ENCODE assay signal across 19 mouse cellular contexts in genomic region chr3:111735042-111735680, GRCm38 (mm10).
"Had no signal": no experiment of that assay in that cellular context is flagged by ENCODE, and none has a peak within 500 bp of the region (broad histone marks: within the 10 kb centered on the region; RNA-seq: fewer than 3 reads in every experiment).

No protein-coding gene starts in this region.

- H3K9ac ChIP-seq: limb, embryonic 12.5 days; limb, embryonic 15.5 days; liver, embryonic 14.5 days; liver, postnatal 0 days; lung, embryonic 14.5 days had no signal

- H3K27ac ChIP-seq: limb, embryonic 12.5 days; limb, embryonic 15.5 days; liver, embryonic 14.5 days had no signal

- H3K4me2 ChIP-seq: limb, embryonic 12.5 days; limb, embryonic 15.5 days; liver, embryonic 11.5 days; lung, embryonic 14.5 days had no signal

- H3K36me3 ChIP-seq: limb, embryonic 12.5 days; limb, embryonic 15.5 days had no signal

- H3K4me1 ChIP-seq: limb, embryonic 12.5 days; limb, embryonic 15.5 days; megakaryocyte, embryonic 14.5 days had no signal

- H3K4me3 ChIP-seq: limb, embryonic 12.5 days; limb, embryonic 15.5 days; megakaryocyte, embryonic 14.5 days; myocyte had no signal

- ATAC-seq: intestine, embryonic 16.5 days; liver, postnatal 0 days; lung, postnatal 0 days had no signal

- H3K27me3 ChIP-seq: limb, embryonic 12.5 days; limb, embryonic 15.5 days; megakaryocyte, embryonic 14.5 days had no signal

- H3K9me3 ChIP-seq: limb, embryonic 12.5 days; limb, embryonic 15.5 days; megakaryocyte, embryonic 14.5 days had no signal

- DNase-seq: kidney, adult 18-20 months; kidney, adult 9 months; kidney, postnatal 14 days; kidney, postnatal 4 days; left cerebral cortex, postnatal 4 days; liver, postnatal 0 days; lung, embryonic 14.5 days; lung, postnatal 36 days; thymus, adult 2 months; thymus, postnatal 14 days; thymus, postnatal 4 days had no signal
